Mouse (Mus musculus): Measurements from ENCODE around the gene Gm13889. TPM values are rescaled to one million over a fixed set of nuclear protein-coding genes. Genes with fewer than 3 reads are reported as not detected.

Gene Gm13889
- polyA plus RNA-seq, 1 experiment from 2014 or later = 1.7 TPM

- Histone ChIP-seq H3K4me2 (no peak overlapping the region), H3K9me3 (ENCODE audit: control insufficient read depth, low read length) (no peaks in the 10 kb centered on the region), H3K4me3 (ENCODE audit: low read depth, low read length) (no peak overlapping the region), H3K36me3 (ENCODE audit: control insufficient read depth, insufficient read depth, low read length) (no peaks in the 10 kb centered on the region), H3K27ac (ENCODE audit: low read depth, low read length) (no peak overlapping the region), H3K9ac (ENCODE audit: low read length) (no peak overlapping the region), H3K27me3 (ENCODE audit: control insufficient read depth, insufficient read depth, low read length) (no peaks in the 10 kb centered on the region), H3K4me1 (ENCODE audit: control insufficient read depth, insufficient read depth, low read length) (no peaks in the 10 kb centered on the region)
- no peak for DNase-seq (ENCODE audit: low spot score, missing footprints)
- no peak for ATAC-seq (ENCODE audit: low FRiP score)
- WGBS = 75% methylated on average over 5 of the region's 5 CpGs
Measured at GRCm38 (mm10) chr2:93946976-93947375, 10.0 kb downstream of the Gm13889 start.

- WGBS = 95% methylated on average over 4 of the region's 4 CpGs
- H3K27me3 ChIP-seq (ENCODE audit: control insufficient read depth, insufficient read depth, low read length) = no peaks in the 10 kb centered on the region
- no peaks in the 10 kb centered on the region for H3K9me3 ChIP-seq (ENCODE audit: control insufficient read depth, low read length)
- no peak overlapping the region for H3K4me2 ChIP-seq
- H3K4me1 ChIP-seq (ENCODE audit: control insufficient read depth, insufficient read depth, low read length) = no peaks in the 10 kb centered on the region
- H3K4me3 ChIP-seq (ENCODE audit: low read depth, low read length) = no peak overlapping the region
- H3K27ac ChIP-seq (ENCODE audit: low read depth, low read length) = no peak overlapping the region
- DNase-seq (ENCODE audit: low spot score, missing footprints) = no peak
- no peak for ATAC-seq (ENCODE audit: low FRiP score)
- no peak overlapping the region for H3K9ac ChIP-seq (ENCODE audit: low read length)
- no peaks in the 10 kb centered on the region for H3K36me3 ChIP-seq (ENCODE audit: control insufficient read depth, insufficient read depth, low read length)
Measured at GRCm38 (mm10) chr2:93944855-93945254, 12.1 kb downstream of the Gm13889 start.

GRCm38 (mm10) chr2:93944099-93944498 is 12.9 kb downstream of the Gm13889 start:
- Histone ChIP-seq H3K27ac (ENCODE audit: low read depth, low read length) (no peak overlapping the region), H3K4me2 (no peak overlapping the region), H3K4me3 (ENCODE audit: low read depth, low read length) (no peak overlapping the region), H3K27me3 (ENCODE audit: control insufficient read depth, insufficient read depth, low read length) (no peaks in the 10 kb centered on the region), H3K9ac (ENCODE audit: low read length) (no peak overlapping the region), H3K4me1 (ENCODE audit: control insufficient read depth, insufficient read depth, low read length) (no peaks in the 10 kb centered on the region), H3K36me3 (ENCODE audit: control insufficient read depth, insufficient read depth, low read length) (no peaks in the 10 kb centered on the region), H3K9me3 (ENCODE audit: control insufficient read depth, low read length) (no peaks in the 10 kb centered on the region)
- 87% methylated on average over 2 of the region's 2 CpGs for WGBS
- DNase-seq (ENCODE audit: low spot score, missing footprints) (no peak), ATAC-seq (ENCODE audit: low FRiP score) (no peak)

GRCm38 (mm10) chr2:93941670-93942069 is 15.3 kb downstream of the Gm13889 start:
- no peaks in the 10 kb centered on the region for H3K36me3 ChIP-seq (ENCODE audit: control insufficient read depth, insufficient read depth, low read length)
- no peak overlapping the region for H3K27ac ChIP-seq (ENCODE audit: low read depth, low read length)
- ATAC-seq (ENCODE audit: low FRiP score) (no peak), DNase-seq (ENCODE audit: low spot score, missing footprints) (no peak)
- no peaks in the 10 kb centered on the region for H3K27me3 ChIP-seq (ENCODE audit: control insufficient read depth, insufficient read depth, low read length)
- H3K4me1 ChIP-seq (ENCODE audit: control insufficient read depth, insufficient read depth, low read length) = no peaks in the 10 kb centered on the region
- H3K4me2 ChIP-seq = no peak overlapping the region
- no peaks in the 10 kb centered on the region for H3K9me3 ChIP-seq (ENCODE audit: control insufficient read depth, low read length)
- H3K9ac ChIP-seq (ENCODE audit: low read length) = no peak overlapping the region
- H3K4me3 ChIP-seq (ENCODE audit: low read depth, low read length) = no peak overlapping the region
- 86% methylated on average over 11 of the region's 11 CpGs for WGBS

GRCm38 (mm10) chr2:93938534-93938933 is 18.5 kb downstream of the Gm13889 start:
- Histone ChIP-seq H3K9ac (ENCODE audit: low read length) (no peak overlapping the region), H3K36me3 (ENCODE audit: control insufficient read depth, insufficient read depth, low read length) (no peaks in the 10 kb centered on the region), H3K27ac (ENCODE audit: low read depth, low read length) (no peak overlapping the region), H3K4me2 (no peak overlapping the region), H3K27me3 (ENCODE audit: control insufficient read depth, insufficient read depth, low read length) (no peaks in the 10 kb centered on the region), H3K9me3 (ENCODE audit: control insufficient read depth, low read length) (no peaks in the 10 kb centered on the region), H3K4me1 (ENCODE audit: control insufficient read depth, insufficient read depth, low read length) (no peaks in the 10 kb centered on the region), H3K4me3 (ENCODE audit: low read depth, low read length) (no peak overlapping the region)
- ATAC-seq (ENCODE audit: low FRiP score) = no peak
- whole genome bisulfite sequencing = 82% methylated on average over 9 of the region's 9 CpGs
- DNase-seq (ENCODE audit: low spot score, missing footprints) = no peak

- H3K4me1 ChIP-seq (ENCODE audit: control insufficient read depth, insufficient read depth, low read length) = no peaks in the 10 kb centered on the region
- no peaks in the 10 kb centered on the region for H3K27me3 ChIP-seq (ENCODE audit: control insufficient read depth, insufficient read depth, low read length)
- ATAC-seq (ENCODE audit: low FRiP score) (no peak), DNase-seq (ENCODE audit: low spot score, missing footprints) (no peak)
- H3K36me3 ChIP-seq (ENCODE audit: control insufficient read depth, insufficient read depth, low read length) = no peaks in the 10 kb centered on the region
- no peak overlapping the region for H3K4me3 ChIP-seq (ENCODE audit: low read depth, low read length)
- no peak overlapping the region for H3K27ac ChIP-seq (ENCODE audit: low read depth, low read length)
- 90% methylated on average over 10 of the region's 10 CpGs for WGBS
- H3K9ac ChIP-seq (ENCODE audit: low read length) = no peak overlapping the region
- no peak overlapping the region for H3K4me2 ChIP-seq
- no peaks in the 10 kb centered on the region for H3K9me3 ChIP-seq (ENCODE audit: control insufficient read depth, low read length)
Measured at GRCm38 (mm10) chr2:93928866-93929265, 28.1 kb downstream of the Gm13889 start.

GRCm38 (mm10) chr2:93927701-93928437 is 29.1 kb downstream of the Gm13889 start:
- WGBS = 79% methylated on average over 13 of the region's 13 CpGs
- no peak overlapping the region for H3K4me2 ChIP-seq
- H3K27me3 ChIP-seq (ENCODE audit: control insufficient read depth, insufficient read depth, low read length) = no peaks in the 10 kb centered on the region
- H3K4me3 ChIP-seq (ENCODE audit: low read depth, low read length) = no peak overlapping the region
- DNase-seq (ENCODE audit: low spot score, missing footprints) (no peak), ATAC-seq (ENCODE audit: low FRiP score) (no peak)
- H3K9me3 ChIP-seq (ENCODE audit: control insufficient read depth, low read length) = no peaks in the 10 kb centered on the region
- no peak overlapping the region for H3K27ac ChIP-seq (ENCODE audit: low read depth, low read length)
- H3K9ac ChIP-seq (ENCODE audit: low read length) = no peak overlapping the region
- H3K36me3 ChIP-seq (ENCODE audit: control insufficient read depth, insufficient read depth, low read length) = no peaks in the 10 kb centered on the region
- H3K4me1 ChIP-seq (ENCODE audit: control insufficient read depth, insufficient read depth, low read length) = no peaks in the 10 kb centered on the region

- no peak for DNase-seq (ENCODE audit: low spot score, missing footprints)
Measured at GRCm38 (mm10) chr2:93926141-93926540, 30.9 kb downstream of the Gm13889 start.

GRCm38 (mm10) chr2:93919093-93919492 is 37.9 kb downstream of the Gm13889 start:
- Histone ChIP-seq H3K9ac (ENCODE audit: low read length) (no peak overlapping the region), H3K4me3 (ENCODE audit: low read depth, low read length) (no peak overlapping the region), H3K27me3 (ENCODE audit: control insufficient read depth, insufficient read depth, low read length) (no peaks in the 10 kb centered on the region), H3K4me2 (no peak overlapping the region), H3K27ac (ENCODE audit: low read depth, low read length) (no peak overlapping the region), H3K9me3 (ENCODE audit: control insufficient read depth, low read length) (no peaks in the 10 kb centered on the region), H3K36me3 (ENCODE audit: control insufficient read depth, insufficient read depth, low read length) (no peaks in the 10 kb centered on the region), H3K4me1 (ENCODE audit: control insufficient read depth, insufficient read depth, low read length) (no peaks in the 10 kb centered on the region)
- no peak for ATAC-seq (ENCODE audit: low FRiP score)
- WGBS = 79% methylated on average over 3 of the region's 3 CpGs
- DNase-seq (ENCODE audit: low spot score, missing footprints) = no peak

More at GRCm38 (mm10) chr2:93926141-93926540, 30.9 kb downstream of the Gm13889 start:
- Histone ChIP-seq H3K27ac (ENCODE audit: low read depth, low read length) (no peak overlapping the region), H3K9ac (ENCODE audit: low read length) (no peak overlapping the region), H3K27me3 (ENCODE audit: control insufficient read depth, insufficient read depth, low read length) (no peaks in the 10 kb centered on the region), H3K4me3 (ENCODE audit: low read depth, low read length) (no peak overlapping the region), H3K4me2 (no peak overlapping the region), H3K4me1 (ENCODE audit: control insufficient read depth, insufficient read depth, low read length) (no peaks in the 10 kb centered on the region), H3K36me3 (ENCODE audit: control insufficient read depth, insufficient read depth, low read length) (no peaks in the 10 kb centered on the region), H3K9me3 (ENCODE audit: control insufficient read depth, low read length) (no peaks in the 10 kb centered on the region)
- WGBS = 97% methylated on average over 8 of the region's 8 CpGs
- no peak for ATAC-seq (ENCODE audit: low FRiP score)

Measured in midbrain, embryonic 11.5 days (tissue).